9 mouse cellular contexts compared by ENCODE assay signal in the genomic region with DNA sequence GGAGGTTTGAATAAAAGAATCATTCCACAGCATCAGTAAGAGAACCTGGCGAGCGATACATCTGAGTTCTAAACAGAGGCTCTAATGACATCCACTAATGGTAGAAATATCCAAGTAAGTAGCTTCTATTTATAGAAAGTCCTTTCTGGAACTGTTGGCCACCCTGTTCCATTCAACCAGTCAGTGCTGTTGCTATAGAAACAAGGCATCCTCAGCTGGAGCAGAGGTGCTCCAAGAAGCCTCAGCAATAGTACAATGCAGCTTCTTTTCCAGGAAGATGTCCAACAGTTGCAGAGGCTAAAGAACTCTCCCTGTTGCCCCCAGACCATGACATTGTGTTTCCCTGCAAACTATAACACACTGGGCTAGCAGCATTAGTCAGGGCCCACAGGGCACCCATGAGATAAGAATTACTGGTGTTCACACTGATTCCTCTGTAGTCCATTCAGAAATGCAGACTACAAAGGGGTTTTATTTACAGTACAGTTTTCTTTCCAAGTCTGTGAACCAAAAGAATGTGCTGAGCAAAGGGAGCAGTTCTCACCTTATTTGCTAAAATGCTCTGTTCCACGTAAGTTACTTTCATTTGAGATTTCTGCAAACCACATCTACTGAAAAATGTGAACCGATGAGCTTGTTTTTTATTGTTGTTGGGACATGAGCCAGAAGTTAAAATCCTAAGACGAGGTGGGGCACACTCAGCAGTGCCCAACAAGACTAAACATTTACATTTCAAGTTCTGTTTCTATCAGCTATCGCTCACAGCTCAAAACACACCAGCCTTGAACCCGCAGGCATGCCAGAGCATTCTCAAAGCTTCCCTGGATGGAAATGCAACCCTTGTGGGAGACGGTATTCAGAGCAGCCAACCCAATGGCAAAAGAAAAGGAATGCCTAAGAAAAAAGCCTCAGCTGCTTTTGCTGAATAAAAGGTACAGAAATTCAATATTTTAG. TPM values are rescaled to one million over a fixed set of nuclear protein-coding genes. Genes with fewer than 3 reads are reported as not detected.
A peak's percentile ranks its signal among the peaks of the same experiment; 100 is the strongest.
DNase-seq lines count a peak whose midpoint lies in the region; ATAC-seq and TF ChIP-seq lines count a peak whose summit lies in the region.
"Had no signal": no experiment of that assay in that cellular context is flagged by ENCODE, and none has a peak within 500 bp of the region (broad histone marks: within the 10 kb centered on the region; RNA-seq: fewer than 3 reads in every experiment).

No protein-coding gene starts in this region.

- H3K27ac ChIP-seq in gastrocnemius, adult 2 months: peak overlapping the region; percentile 62
- H3K27ac ChIP-seq in embryonic facial prominence, embryonic 14.5 days (replicated peaks; ENCODE audit: low read depth, low read length): peak overlapping the region; percentile 71

- peaks cover 21% of the 10 kb centered on the region; the same call in 1 of the 2 replicates for H3K4me1 ChIP-seq in embryonic facial prominence, embryonic 14.5 days (ENCODE audit: control insufficient read depth, insufficient read depth, low read length)

- intact Hi-C loops in gastrocnemius, adult 2 months (cut with DNase I): loop anchor here (5.0 kb wide), 1 partner anchor 46 kb away; no protein-coding TSS in a partner anchor
- intact Hi-C loops in left cerebral cortex, postnatal 36 days (cut with DNase I): no loop called here

- H3K9ac ChIP-seq in embryonic facial prominence, embryonic 14.5 days (ENCODE audit: low read depth, low read length): no peak overlapping the region

- peak overlapping the region; percentile 3; the same call in 1 of the 2 replicates for H3K4me2 ChIP-seq in embryonic facial prominence, embryonic 14.5 days (ENCODE audit: low read depth, low read length)

- ATAC-seq in embryonic facial prominence, embryonic 14.5 days (ENCODE audit: low read depth): peak; percentile 85; the same call in 1 of the 2 replicates

- WGBS in embryonic facial prominence, embryonic 14.5 days: 48% methylated on average over 8 of the region's 8 CpGs

- H3K36me3 ChIP-seq in embryonic facial prominence, embryonic 14.5 days (ENCODE audit: control insufficient read depth, insufficient read depth, low read length): no peaks in the 10 kb centered on the region

- no peak for TF ChIP-seq CTCF in gastrocnemius, adult 2 months (IDR thresholded peaks at IDR 0.05)

- no peaks in the 10 kb centered on the region for H3K9me3 ChIP-seq in embryonic facial prominence, embryonic 14.5 days (ENCODE audit: control insufficient read depth, low read length)

- H3K4me3 ChIP-seq in gastrocnemius, adult 2 months: no peak overlapping the region
- H3K4me3 ChIP-seq in embryonic facial prominence, embryonic 14.5 days (ENCODE audit: low read depth, low read length): no peak overlapping the region

- no peak for DNase-seq in gastrocnemius, adult 2 months
- DNase-seq in gastrocnemius, adult 18-20 months (ENCODE audit: low spot score): no peak
- DNase-seq in left cerebral cortex, adult 9 months (ENCODE audit: low spot score in 2 of 2): peak; percentile 17 to 36
- no peak for DNase-seq in left cerebral cortex, postnatal 36 days (ENCODE audit: low spot score in 2 of 2)
- DNase-seq in embryonic facial prominence, embryonic 14.5 days (ENCODE audit: low spot score): peak; percentile 82
- DNase-seq in lung, postnatal 4 days: peak; percentile 32 to 48
- no peak for DNase-seq in yolk sac, embryonic 10.5 days (ENCODE audit: low spot score)
- DNase-seq in liver: no peak
- DNase-seq: adrenal gland, postnatal 14 days had no signal

- no peaks in the 10 kb centered on the region for H3K27me3 ChIP-seq in embryonic facial prominence, embryonic 14.5 days (replicated peaks; ENCODE audit: control insufficient read depth, insufficient read depth, low read length)

RNA-seq across cellular contexts. Expression of gene Vps53, which starts 31.1 kb away (rescaled TPM):
- 10 to 100 TPM; 22.0 to 22.1 TPM for total RNA-seq in gastrocnemius, adult 2 months (2021)
- 10 to 100 TPM; 20.8 to 23.6 TPM for total RNA-seq in gastrocnemius, adult 18-20 months (2021)
- 10 to 100 TPM; 83.2 to 88.4 TPM for total RNA-seq in left cerebral cortex, postnatal 36 days (2021)
- 32.4 and 36.6 TPM in 2 replicates for polyA plus RNA-seq in embryonic facial prominence, embryonic 14.5 days (2014; fragmentation: Nextera tagmentation; extraction: Ambion mirVana)

RNA-seq across cellular contexts. Expression of gene Fam57a, which starts 31.1 kb away (rescaled TPM):
- 1 to 10 TPM; 1.4 to 2.0 TPM for total RNA-seq in gastrocnemius, adult 2 months (2021)
- total RNA-seq in gastrocnemius, adult 18-20 months (2021): 1 to 10 TPM; 1.4 to 2.0 TPM
- total RNA-seq in left cerebral cortex, postnatal 36 days (2021): 10 to 100 TPM; 15.7 to 18.4 TPM
- polyA plus RNA-seq in embryonic facial prominence, embryonic 14.5 days (2014; fragmentation: Nextera tagmentation; extraction: Ambion mirVana): 34.2 and 36.8 TPM in 2 replicates

Comparison
In these comparisons a context has a peak if more than half of its experiments do, and no peak if none do; other contexts are left out.
1. DNase-seq: peak in left cerebral cortex, adult 9 months (2 of 2), embryonic facial prominence, embryonic 14.5 days (single experiment) and lung, postnatal 4 days (2 of 2); none in gastrocnemius, adult 2 months (single experiment), gastrocnemius, adult 18-20 months (single experiment), left cerebral cortex, postnatal 36 days (0 of 2), yolk sac, embryonic 10.5 days (single experiment) and liver (single experiment).
2. RNA of gene Fam57a, which starts 31.1 kb away (total RNA-seq): 15.7 to 18.4 TPM in left cerebral cortex, postnatal 36 days; 1.4 to 2.0 TPM in gastrocnemius, adult 2 months and 1.4 to 2.0 TPM in gastrocnemius, adult 18-20 months; every median in the first group is over 4 times any median in the second.